Mouse (Mus musculus): ENCODE data around the gene Zc3h7b. TPM values are rescaled to one million over a fixed set of nuclear protein-coding genes. Genes with fewer than 3 reads are reported as not detected.
"Not testable (repeated sequence)": the region's sequence is repeated elsewhere in the genome, so short reads cannot be mapped to it uniquely, and the experiment has no call there.

Zc3h7b gene
- total RNA-seq (2017), result 40.3 and 42.2 TPM in 2 replicates

GRCm38 (mm10) chr15:81744992-81745600 lies at the start of gene Zc3h7b, which contains the start of gene Rangap1:
TSS of gene Zc3h7b (plus strand) at chr15:81745057.
TSS of gene Rangap1 (minus strand) at chr15:81745530.
- peak; percentile 80 to 83 for ATAC-seq (replicated peaks in 1 of 2; ENCODE audit: insufficient read depth in 1 of 2, low FRiP score in 2 of 2, low TSS enrichment in 1 of 2, low read depth in 1 of 2, poor library complexity in 2 of 2, severe bottlenecking in 2 of 2)

GRCm38 (mm10) chr15:81697175-81697574 lies 47.7 kb upstream of the Zc3h7b start, which contains the start of gene Chadl:
TSS of gene Chadl (minus strand) at chr15:81697287.
- ATAC-seq (replicated peaks in 1 of 2; ENCODE audit: insufficient read depth in 1 of 2, low FRiP score in 2 of 2, low TSS enrichment in 1 of 2, low read depth in 1 of 2, poor library complexity in 2 of 2, severe bottlenecking in 2 of 2), result no peak

- ATAC-seq (replicated peaks in 1 of 2; ENCODE audit: insufficient read depth in 1 of 2, low FRiP score in 2 of 2, low TSS enrichment in 1 of 2, low read depth in 1 of 2, poor library complexity in 2 of 2, severe bottlenecking in 2 of 2), result no peak
Observed at GRCm38 (mm10) chr15:81697847-81698246, 47.0 kb upstream of the Zc3h7b start.

GRCm38 (mm10) chr15:81698532-81698931 lies 46.3 kb upstream of the Zc3h7b start:
- ATAC-seq (replicated peaks in 1 of 2; ENCODE audit: insufficient read depth in 1 of 2, low FRiP score in 2 of 2, low TSS enrichment in 1 of 2, low read depth in 1 of 2, poor library complexity in 2 of 2, severe bottlenecking in 2 of 2), result no peak

GRCm38 (mm10) chr15:81700161-81700560 lies 44.7 kb upstream of the Zc3h7b start:
- no peak for ATAC-seq (replicated peaks in 1 of 2; ENCODE audit: insufficient read depth in 1 of 2, low FRiP score in 2 of 2, low TSS enrichment in 1 of 2, low read depth in 1 of 2, poor library complexity in 2 of 2, severe bottlenecking in 2 of 2)

GRCm38 (mm10) chr15:81700601-81701000 lies 44.3 kb upstream of the Zc3h7b start:
- no peak for ATAC-seq (replicated peaks in 1 of 2; ENCODE audit: insufficient read depth in 1 of 2, low FRiP score in 2 of 2, low TSS enrichment in 1 of 2, low read depth in 1 of 2, poor library complexity in 2 of 2, severe bottlenecking in 2 of 2)

GRCm38 (mm10) chr15:81701350-81701749 lies 43.5 kb upstream of the Zc3h7b start:
- ATAC-seq (replicated peaks in 1 of 2; ENCODE audit: insufficient read depth in 1 of 2, low FRiP score in 2 of 2, low TSS enrichment in 1 of 2, low read depth in 1 of 2, poor library complexity in 2 of 2, severe bottlenecking in 2 of 2), result not testable (repeated sequence)

- no peak for ATAC-seq (replicated peaks in 1 of 2; ENCODE audit: insufficient read depth in 1 of 2, low FRiP score in 2 of 2, low TSS enrichment in 1 of 2, low read depth in 1 of 2, poor library complexity in 2 of 2, severe bottlenecking in 2 of 2)
Observed at GRCm38 (mm10) chr15:81702306-81703093, 42.4 kb upstream of the Zc3h7b start.

- ATAC-seq (replicated peaks in 1 of 2; ENCODE audit: insufficient read depth in 1 of 2, low FRiP score in 2 of 2, low TSS enrichment in 1 of 2, low read depth in 1 of 2, poor library complexity in 2 of 2, severe bottlenecking in 2 of 2), result no peak
Observed at GRCm38 (mm10) chr15:81703094-81703489, 41.8 kb upstream of the Zc3h7b start.

GRCm38 (mm10) chr15:81708991-81709390 lies 35.9 kb upstream of the Zc3h7b start:
- no peak for ATAC-seq (replicated peaks in 1 of 2; ENCODE audit: insufficient read depth in 1 of 2, low FRiP score in 2 of 2, low TSS enrichment in 1 of 2, low read depth in 1 of 2, poor library complexity in 2 of 2, severe bottlenecking in 2 of 2)

- ATAC-seq (replicated peaks in 1 of 2; ENCODE audit: insufficient read depth in 1 of 2, low FRiP score in 2 of 2, low TSS enrichment in 1 of 2, low read depth in 1 of 2, poor library complexity in 2 of 2, severe bottlenecking in 2 of 2), result no peak
Observed at GRCm38 (mm10) chr15:81709686-81710085, 35.2 kb upstream of the Zc3h7b start.

- ATAC-seq (replicated peaks in 1 of 2; ENCODE audit: insufficient read depth in 1 of 2, low FRiP score in 2 of 2, low TSS enrichment in 1 of 2, low read depth in 1 of 2, poor library complexity in 2 of 2, severe bottlenecking in 2 of 2), result no peak
Observed at GRCm38 (mm10) chr15:81710801-81711200, 34.1 kb upstream of the Zc3h7b start.

- no peak for ATAC-seq (replicated peaks in 1 of 2; ENCODE audit: insufficient read depth in 1 of 2, low FRiP score in 2 of 2, low TSS enrichment in 1 of 2, low read depth in 1 of 2, poor library complexity in 2 of 2, severe bottlenecking in 2 of 2)
Observed at GRCm38 (mm10) chr15:81713742-81714141, 31.1 kb upstream of the Zc3h7b start.

- no peak for ATAC-seq (replicated peaks in 1 of 2; ENCODE audit: insufficient read depth in 1 of 2, low FRiP score in 2 of 2, low TSS enrichment in 1 of 2, low read depth in 1 of 2, poor library complexity in 2 of 2, severe bottlenecking in 2 of 2)
Observed at GRCm38 (mm10) chr15:81718336-81719138, 26.3 kb upstream of the Zc3h7b start.

- ATAC-seq (replicated peaks in 1 of 2; ENCODE audit: insufficient read depth in 1 of 2, low FRiP score in 2 of 2, low TSS enrichment in 1 of 2, low read depth in 1 of 2, poor library complexity in 2 of 2, severe bottlenecking in 2 of 2), result no peak
Observed at GRCm38 (mm10) chr15:81719139-81719531, 25.7 kb upstream of the Zc3h7b start.

- ATAC-seq (replicated peaks in 1 of 2; ENCODE audit: insufficient read depth in 1 of 2, low FRiP score in 2 of 2, low TSS enrichment in 1 of 2, low read depth in 1 of 2, poor library complexity in 2 of 2, severe bottlenecking in 2 of 2), result no peak
Observed at GRCm38 (mm10) chr15:81722361-81722760, 22.5 kb upstream of the Zc3h7b start.

- no peak for ATAC-seq (replicated peaks in 1 of 2; ENCODE audit: insufficient read depth in 1 of 2, low FRiP score in 2 of 2, low TSS enrichment in 1 of 2, low read depth in 1 of 2, poor library complexity in 2 of 2, severe bottlenecking in 2 of 2)
Observed at GRCm38 (mm10) chr15:81723653-81724052, 21.2 kb upstream of the Zc3h7b start.

GRCm38 (mm10) chr15:81725965-81726364 lies 18.9 kb upstream of the Zc3h7b start:
- no peak for ATAC-seq (replicated peaks in 1 of 2; ENCODE audit: insufficient read depth in 1 of 2, low FRiP score in 2 of 2, low TSS enrichment in 1 of 2, low read depth in 1 of 2, poor library complexity in 2 of 2, severe bottlenecking in 2 of 2)

All from hematopoietic stem cell, adult 5-6 weeks (primary cell).